Mouse (Mus musculus) midbrain, postnatal 0 days (tissue): ENCODE results near the gene Adam22. TPM values are rescaled to one million over a fixed set of nuclear protein-coding genes. Genes with fewer than 3 reads are reported as not detected.

Source experiments
- ATAC-seq: fragments of 200-750 bp; cut with Nextera tagmentation; 2 replicates; pipeline ENCODE4 v1.8.0; 2017; ENCODE audit warnings: moderate number of reproducible peaks, mild to moderate bottlenecking, moderate TSS enrichment, moderate library complexity; ENCODE audit not compliant: low FRiP score
- DNase-seq: peaks from one replicate; pipeline ENCODE4 v3.0.0-alpha.2; 2015; ENCODE audit warnings: low spot score
- H3K27ac ChIP-seq: fragments of 300-500 bp; sonication (generic); 2 replicates; pipeline ENCODE4 v1.5.1; 2014; ENCODE audit warnings: low read depth, mild to moderate bottlenecking, low read length, mixed read lengths
- H3K27me3 ChIP-seq: fragments of 300-500 bp; sonication (generic); 2 replicates; pipeline ENCODE4 v1.6.1; 2014; ENCODE audit warnings: low read length, control low read depth, mixed read lengths; ENCODE audit not compliant: insufficient read depth
- H3K36me3 ChIP-seq: fragments of 300-500 bp; sonication (generic); 2 replicates; pipeline ENCODE4 v1.6.1; 2014; ENCODE audit warnings: low read length, control low read depth, mixed read lengths; ENCODE audit not compliant: insufficient read depth
- H3K4me1 ChIP-seq: fragments of 300-500 bp; sonication (generic); 2 replicates; pipeline ENCODE4 v1.6.1; 2014; ENCODE audit warnings: mild to moderate bottlenecking, control low read depth, antibody characterized with exemption, low read length, mixed read lengths; ENCODE audit not compliant: insufficient read depth
- H3K4me2 ChIP-seq: fragments of 300-500 bp; sonication (generic); 2 replicates; pipeline ENCODE4 v1.6.1; 2014; ENCODE audit warnings: low read depth, mild to moderate bottlenecking, low read length, mixed read lengths; ENCODE audit not compliant: poor library complexity, severe bottlenecking
- H3K4me3 ChIP-seq: fragments of 300-500 bp; sonication (generic); 2 replicates; pipeline ENCODE4 v1.5.1; 2014; ENCODE audit warnings: low read depth, mild to moderate bottlenecking, low read length, moderate library complexity
- H3K9ac ChIP-seq: fragments of 300-500 bp; sonication (generic); replicated peaks from 2 replicates; pipeline ENCODE4 v1.6.1; 2014; ENCODE audit warnings: mild to moderate bottlenecking, low read length, moderate library complexity, mixed read lengths; ENCODE audit not compliant: poor library complexity, severe bottlenecking
- H3K9me3 ChIP-seq: fragments of 300-500 bp; sonication (generic); 2 replicates; pipeline ENCODE4 v1.6.1; 2016; ENCODE audit warnings: low read length, control low read depth
- CTCF ChIP-seq: IDR thresholded peaks from 2 replicates; pipeline ENCODE4 v1.5.1; 2016; ENCODE audit warnings: antibody characterized with exemption, mild to moderate bottlenecking
- WGBS: fragments of 180-500 bp; shearing (Covaris S2); extraction: QIAGEN DNeasy Blood & Tissue Kit; methylation state at CpG from one replicate; pipeline ENCODE4 v1.1.7; 2014; 5-methylcytosine and 5-hydroxymethylcytosine counted together
- polyA plus RNA-seq: library from polyadenylated mRNA; unstranded; fragments of >200 nt; fragmentation: Nextera tagmentation; extraction: Ambion mirVana; gene quantifications from 2 replicates; pipeline ENCODE4 v1.2.1, GENCODE M21; 2015
- total RNA-seq: library from RNA; depleted of rRNA; stranded (reverse); fragments of >200 nt; gene quantifications from 2 replicates; pipeline ENCODE4 v1.2.3, GENCODE M21; 2014; rRNA removed

The Adam22 gene
- total RNA-seq (92.2 and 92.6 TPM in 2 replicates), polyA plus RNA-seq (41.6 and 47.9 TPM in 2 replicates)

DNA sequence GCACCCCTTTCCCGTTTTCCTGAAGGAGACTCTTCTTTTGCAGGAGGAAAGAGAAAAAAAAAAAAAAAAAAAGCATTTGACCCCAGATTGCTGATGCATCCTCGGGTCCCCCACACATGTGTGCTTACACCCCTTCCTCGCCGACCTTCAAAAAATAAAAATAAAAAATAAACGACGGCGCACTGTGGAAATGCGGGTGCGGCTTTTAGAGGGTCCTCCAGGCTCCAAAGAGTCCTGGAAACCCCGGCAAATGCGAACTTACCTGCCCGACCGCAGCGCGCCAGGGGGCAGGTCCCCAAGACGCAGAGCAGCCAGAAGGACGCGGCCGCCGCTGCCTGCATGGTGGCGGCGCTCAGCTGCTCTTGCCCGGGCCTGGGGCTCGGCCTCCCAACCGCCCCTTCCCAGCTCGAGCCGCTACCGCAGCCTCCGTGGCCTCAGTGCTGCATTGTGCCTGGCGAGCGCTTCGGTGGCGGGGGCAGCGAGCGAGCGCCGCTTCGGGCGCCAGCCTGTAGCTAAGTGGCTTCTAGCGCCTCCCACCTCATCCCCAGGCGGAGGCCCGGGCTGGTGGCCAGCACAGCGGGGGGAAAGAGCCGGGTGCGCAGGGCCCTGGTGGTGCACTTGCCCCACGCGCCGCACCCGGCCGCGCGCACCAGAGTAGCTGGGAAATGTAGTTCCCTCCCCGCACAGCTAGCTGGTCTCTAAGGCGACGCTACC, at the start of gene Adam22:
TSS of gene Adam22 (minus strand) at position 547 of the 714 bp plus-strand sequence.
- H3K36me3 ChIP-seq: no peaks in the 10 kb centered on the region
- peak within 1 kb of the TSS; percentile 73 for H3K4me2 ChIP-seq
- H3K4me1 ChIP-seq: 0 out of 2 replicates have a peak, but pooled peaks cover 3% of the 10 kb centered on the region
- peak within 1 kb of the TSS; percentile 86 for H3K27ac ChIP-seq
- under 1% methylated on average over 44 of the region's 55 CpGs for WGBS
- H3K9ac ChIP-seq: peak within 1 kb of the TSS; percentile 94
- peak; percentile 86 for DNase-seq
- TF ChIP-seq CTCF: peak; percentile 44
- peak within 1 kb of the TSS; percentile 89 for H3K4me3 ChIP-seq
- H3K9me3 ChIP-seq: no peaks in the 10 kb centered on the region
- H3K27me3 ChIP-seq: no peaks in the 10 kb centered on the region
- peak; percentile 94 for ATAC-seq

DNA sequence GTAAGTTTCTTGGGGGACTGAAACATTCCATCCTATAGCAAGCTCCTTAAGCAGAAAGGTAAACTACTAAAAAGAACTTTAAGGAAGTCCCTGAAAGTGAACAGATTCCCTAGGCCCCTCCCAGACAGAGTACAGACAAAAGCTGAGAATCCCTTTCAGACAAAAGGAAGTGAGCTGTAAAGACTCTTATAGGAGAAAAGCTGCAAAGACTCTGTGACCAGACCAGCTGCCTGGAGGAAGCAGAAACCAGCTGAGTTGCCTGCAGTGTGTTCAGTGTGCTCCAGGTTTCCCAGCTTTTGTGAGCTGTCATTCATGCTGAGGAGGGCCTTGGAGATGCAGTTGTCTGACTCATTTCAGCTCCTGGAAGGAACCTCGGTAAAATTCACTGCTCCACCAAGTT, 49.5 kb upstream of the Adam22 start:
- no peak for DNase-seq
- Histone ChIP-seq H3K27ac (no peak overlapping the region), H3K4me1 (no peaks in the 10 kb centered on the region), H3K9ac (no peak overlapping the region), H3K27me3 (no peaks in the 10 kb centered on the region), H3K4me2 (no peak overlapping the region), H3K4me3 (no peak overlapping the region), H3K36me3 (no peaks in the 10 kb centered on the region), H3K9me3 (no peaks in the 10 kb centered on the region)
- no peak for ATAC-seq
- TF ChIP-seq CTCF: no peak
- 16% methylated on average over 1 of the region's 1 CpGs for WGBS

DNA sequence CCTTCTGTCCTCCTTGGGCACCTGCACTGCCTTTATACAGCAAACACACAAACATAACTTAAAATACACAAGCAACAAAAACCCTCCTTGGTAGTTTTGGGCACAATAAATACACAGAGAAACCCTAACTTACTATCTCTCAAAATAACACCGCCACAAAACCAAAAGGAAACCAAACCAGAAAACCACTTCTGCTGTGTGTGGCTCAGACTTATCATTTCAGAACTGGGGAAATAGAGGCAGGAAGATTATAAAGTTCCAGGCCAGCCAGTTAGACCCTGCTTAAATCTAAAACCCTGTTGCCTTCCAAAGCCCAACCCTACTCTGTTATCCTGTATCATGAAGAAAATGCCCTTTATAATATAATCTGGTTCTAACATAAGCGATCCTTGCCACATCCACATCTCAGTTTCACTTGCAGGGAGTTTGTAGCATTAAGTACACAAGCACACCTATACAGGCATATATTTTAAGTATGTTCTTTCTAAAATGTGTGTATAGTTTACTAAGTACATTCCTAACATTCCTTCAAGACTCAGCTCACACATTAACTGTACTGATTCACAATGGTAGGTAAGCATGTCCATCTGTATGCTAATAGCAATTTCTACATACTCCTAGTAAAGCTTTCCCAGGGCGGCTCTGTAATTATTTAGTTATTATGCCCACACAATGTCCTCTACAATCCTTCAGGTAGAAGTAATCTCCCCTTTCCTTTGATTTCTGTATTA, 48.9 kb upstream of the Adam22 start:
- DNase-seq (no peak), ATAC-seq (no peak)

DNA sequence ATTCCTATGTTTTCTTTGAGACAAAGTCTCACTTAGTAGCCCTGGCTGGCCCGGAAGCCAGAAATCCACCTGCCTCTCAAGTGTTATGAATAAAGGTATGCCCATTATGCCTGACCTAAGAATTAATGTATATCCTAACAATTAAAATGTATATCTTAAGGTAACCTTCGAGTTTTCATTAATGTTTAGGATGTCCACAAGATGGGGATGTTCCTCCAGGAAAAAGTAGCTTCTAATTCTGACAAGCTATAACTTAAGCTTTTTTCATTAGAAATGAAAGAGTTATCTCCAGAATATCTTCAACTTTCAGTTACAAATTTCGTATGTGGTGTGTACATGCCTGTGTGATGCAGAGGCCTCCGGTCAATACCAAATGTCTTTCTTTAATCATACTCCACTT, 40.8 kb upstream of the Adam22 start:
- ATAC-seq (no peak), DNase-seq (peak; percentile 21)
- TF ChIP-seq CTCF: peak; percentile 56
- no peaks in the 10 kb centered on the region for H3K4me1 ChIP-seq
- H3K4me2 ChIP-seq: no peak overlapping the region
- 0 out of 2 replicates have a peak, but pooled peaks cover 4% of the 10 kb centered on the region for H3K36me3 ChIP-seq
- no peak overlapping the region for H3K27ac ChIP-seq
- no peaks in the 10 kb centered on the region for H3K27me3 ChIP-seq
- H3K9me3 ChIP-seq: no peaks in the 10 kb centered on the region
- no peak overlapping the region for H3K4me3 ChIP-seq
- WGBS: 92% methylated on average over 4 of the region's 4 CpGs
- no peak overlapping the region for H3K9ac ChIP-seq

More for the DNA sequence above, 48.9 kb upstream of the Adam22 start:
- Histone ChIP-seq H3K27me3 (no peaks in the 10 kb centered on the region), H3K9ac (no peak overlapping the region), H3K36me3 (no peaks in the 10 kb centered on the region), H3K4me1 (no peaks in the 10 kb centered on the region), H3K4me3 (no peak overlapping the region), H3K27ac (no peak overlapping the region), H3K4me2 (no peak overlapping the region), H3K9me3 (no peaks in the 10 kb centered on the region)
- no peak for TF ChIP-seq CTCF
- 93% methylated on average over 3 of the region's 3 CpGs for WGBS

DNA sequence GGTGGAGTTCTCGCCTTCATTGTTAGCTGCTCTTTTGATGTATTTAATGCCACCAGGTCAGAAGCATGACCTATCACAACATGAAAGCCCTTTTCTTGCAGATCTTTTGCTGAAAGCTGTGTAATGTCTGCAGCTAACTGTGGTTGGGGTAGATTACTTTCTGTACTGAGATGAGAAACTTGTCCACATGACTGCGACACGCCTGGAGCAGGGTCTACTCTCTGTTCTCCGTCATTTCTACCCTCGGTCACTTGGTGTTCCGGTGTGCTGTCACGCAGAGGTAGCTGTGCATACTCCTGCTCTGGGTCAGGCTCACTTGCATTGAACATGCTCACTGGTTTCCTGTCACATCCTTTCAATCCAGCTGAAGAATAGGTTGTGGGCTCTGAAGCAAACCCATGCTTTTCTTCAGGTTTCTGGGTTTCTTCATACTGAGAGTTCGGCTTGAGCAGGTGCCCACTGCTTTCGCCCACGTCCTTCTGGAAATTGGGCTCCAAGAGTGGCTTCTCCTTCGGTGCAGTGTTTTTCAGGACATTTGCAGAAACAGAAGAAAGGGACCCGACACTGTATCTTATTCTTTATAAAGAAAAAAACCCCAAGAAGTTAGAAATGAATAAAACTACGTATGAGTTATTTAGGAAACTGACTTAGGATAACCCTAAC, 29.8 kb upstream of the Adam22 start:
- Histone ChIP-seq H3K9me3 (no peaks in the 10 kb centered on the region), H3K9ac (no peak overlapping the region), H3K27ac (no peak overlapping the region), H3K4me1 (no peaks in the 10 kb centered on the region), H3K4me2 (no peak overlapping the region), H3K27me3 (no peaks in the 10 kb centered on the region), H3K4me3 (no peak overlapping the region), H3K36me3 (peaks cover 10% of the 10 kb centered on the region; the same call in 1 of the 2 replicates)
- WGBS: 90% methylated on average over 13 of the region's 13 CpGs
- no peak for ATAC-seq
- DNase-seq: no peak
- TF ChIP-seq CTCF: no peak
